Mouse (Mus musculus): ENCODE measurements around the gene Armh3.

DNA sequence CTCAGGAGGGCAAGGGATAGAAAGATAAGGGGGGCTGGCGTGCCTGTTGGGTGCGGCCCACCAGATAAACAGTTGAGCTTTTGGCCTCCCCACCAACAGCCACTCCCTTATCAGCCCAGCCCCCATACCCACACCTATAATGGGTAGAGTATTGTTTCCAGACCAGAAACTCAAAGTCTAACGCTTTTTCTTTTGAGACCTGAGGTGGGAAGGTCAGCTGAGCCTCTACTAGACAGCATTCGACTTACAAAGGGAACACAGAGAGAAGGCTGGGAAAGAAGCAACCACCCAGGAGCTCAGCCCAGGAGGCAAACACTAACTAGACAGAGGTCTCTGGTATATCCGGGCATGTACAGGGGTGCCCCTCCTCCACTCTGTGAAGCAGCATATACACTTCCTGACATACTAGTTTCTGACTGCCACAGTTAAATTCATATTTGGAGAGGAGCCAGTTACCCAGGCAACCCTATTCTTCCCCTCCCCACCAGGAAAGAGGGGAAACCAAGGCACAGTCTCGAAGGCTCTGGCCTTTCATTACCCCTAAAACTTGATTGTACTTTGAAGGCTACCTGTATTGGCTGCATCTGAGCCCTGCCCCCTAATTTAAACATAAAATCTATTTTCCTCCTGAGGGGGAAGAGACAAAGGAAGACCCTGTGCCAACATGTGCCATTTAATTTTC lies 39.1 kb upstream of the Armh3 start:
- TF ChIP-seq POLR2A (IDR thresholded peaks at IDR 0.05; ENCODE audit: borderline replicate concordance, extremely low read depth, insufficient read depth, insufficient read length, poor library complexity, severe bottlenecking) (no peak), CTCF (IDR thresholded peaks at IDR 0.05; ENCODE audit: borderline replicate concordance, extremely low read depth, insufficient read depth, insufficient read length) (no peak)

Measured in brain, embryonic 14.5 days (tissue).